Mouse (Mus musculus) stomach, embryonic 14.5 days (tissue): Measurements from ENCODE around the gene Erlec1. TPM values are rescaled to one million over a fixed set of nuclear protein-coding genes. Genes with fewer than 3 reads are reported as not detected.

Source experiments
- ATAC-seq: fragments of 200-750 bp; cut with Nextera tagmentation; 2 replicates; pipeline ENCODE4 v1.8.0; 2017; ENCODE audit warnings: low read depth, moderate TSS enrichment; ENCODE audit not compliant: insufficient number of reproducible peaks, insufficient read depth, low FRiP score
- H3K27ac ChIP-seq: fragments of 300-500 bp; sonication (generic); 2 replicates; pipeline ENCODE4 v1.5.1; 2014; ENCODE audit warnings: mild to moderate bottlenecking, low read length, moderate library complexity, mixed read lengths
- H3K27me3 ChIP-seq: fragments of 300-500 bp; sonication (generic); 2 replicates; pipeline ENCODE4 v1.6.1; 2014; ENCODE audit warnings: low read length, control low read depth, mixed read lengths; ENCODE audit not compliant: control insufficient read depth, insufficient read depth
- H3K36me3 ChIP-seq: fragments of 300-500 bp; sonication (generic); 2 replicates; pipeline ENCODE4 v1.6.1; 2014; ENCODE audit warnings: mild to moderate bottlenecking, control low read depth, low read length, moderate library complexity, mixed read lengths; ENCODE audit not compliant: control insufficient read depth, insufficient read depth
- H3K4me1 ChIP-seq: fragments of 300-500 bp; sonication (generic); 2 replicates; pipeline ENCODE4 v1.6.1; 2014; ENCODE audit warnings: low read length, control low read depth, mixed read lengths; ENCODE audit not compliant: control insufficient read depth, insufficient read depth
- H3K4me2 ChIP-seq: fragments of 300-500 bp; sonication (generic); replicated peaks from 2 replicates; pipeline ENCODE4 v1.6.1; 2014; ENCODE audit warnings: low read depth, low read length, control low read depth
- H3K4me3 ChIP-seq: fragments of 300-500 bp; sonication (generic); 2 replicates; pipeline ENCODE4 v1.5.1; 2014; ENCODE audit warnings: low read depth, low read length, control low read depth
- H3K9ac ChIP-seq: fragments of 300-500 bp; sonication (generic); replicated peaks from 2 replicates; pipeline ENCODE4 v1.6.1; 2014; ENCODE audit warnings: low read depth, mild to moderate bottlenecking, control low read depth, low read length, moderate library complexity, mixed read lengths
- H3K9me3 ChIP-seq: fragments of 300-500 bp; sonication (generic); 2 replicates; pipeline ENCODE4 v1.6.1; 2016; ENCODE audit warnings: low read depth, low read length, control low read depth; ENCODE audit not compliant: control insufficient read depth
- whole genome bisulfite sequencing: fragments of 180-500 bp; shearing (Covaris S2); extraction: QIAGEN DNeasy Blood & Tissue Kit; methylation state at CpG from one replicate; pipeline ENCODE4 v1.1.7; 2014; 5-methylcytosine and 5-hydroxymethylcytosine counted together
- polyA plus RNA-seq: library from polyadenylated mRNA; unstranded; fragments of >200 nt; fragmentation: Nextera tagmentation; extraction: Ambion mirVana; gene quantifications from 2 replicates; pipeline ENCODE4 v1.2.1, GENCODE M21; 2014

Erlec1 gene
- polyA plus RNA-seq: 17.0 and 18.4 TPM in 2 replicates

- peaks cover 10% of the 10 kb centered on the region; the same call in 1 of the 2 replicates for H3K9me3 ChIP-seq
- peak within 1 kb of the TSS; percentile 76 for H3K9ac ChIP-seq
- peak; percentile 98 for ATAC-seq
These were observed at the start of gene Erlec1 for GRCm38 (mm10) chr11:30954279-30954725. Gene Erlec1, minus strand, starts transcription at chr11:30954335.

GRCm38 (mm10) chr11:31001169-31001908 is 47.2 kb upstream of the Erlec1 start:
- H3K27me3 ChIP-seq: no peaks in the 10 kb centered on the region
- H3K9ac ChIP-seq: no peak overlapping the region
- WGBS: 80% methylated on average over 4 of the region's 4 CpGs
- peak; percentile 84; the same call in 1 of the 2 replicates for ATAC-seq
- H3K4me3 ChIP-seq: no peak overlapping the region
- H3K36me3 ChIP-seq: no peaks in the 10 kb centered on the region
- H3K27ac ChIP-seq: no peak overlapping the region
- H3K4me2 ChIP-seq: no peak overlapping the region
- no peaks in the 10 kb centered on the region for H3K4me1 ChIP-seq
- H3K9me3 ChIP-seq: no peaks in the 10 kb centered on the region

More at GRCm38 (mm10) chr11:30954279-30954725, at the start of gene Erlec1:
- Histone ChIP-seq H3K27me3 (no peaks in the 10 kb centered on the region), H3K4me1 (no peaks in the 10 kb centered on the region), H3K4me3 (peak within 1 kb of the TSS; percentile 74), H3K27ac (peak within 1 kb of the TSS; percentile 82), H3K36me3 (peaks cover 19% of the 10 kb centered on the region), H3K4me2 (peak within 1 kb of the TSS; percentile 79)
- 1% methylated on average over 40 of the region's 40 CpGs for WGBS

- WGBS: 82% methylated on average over 2 of the region's 2 CpGs
- no peaks in the 10 kb centered on the region for H3K27me3 ChIP-seq
- H3K36me3 ChIP-seq: no peaks in the 10 kb centered on the region
- H3K9me3 ChIP-seq: no peaks in the 10 kb centered on the region
- no peak overlapping the region for H3K4me3 ChIP-seq
- H3K27ac ChIP-seq: no peak overlapping the region
- H3K9ac ChIP-seq: no peak overlapping the region
- H3K4me2 ChIP-seq: no peak overlapping the region
- H3K4me1 ChIP-seq: no peaks in the 10 kb centered on the region
- ATAC-seq: no peak
These were observed 45.9 kb upstream of the Erlec1 start for GRCm38 (mm10) chr11:31000028-31000427.

DNA sequence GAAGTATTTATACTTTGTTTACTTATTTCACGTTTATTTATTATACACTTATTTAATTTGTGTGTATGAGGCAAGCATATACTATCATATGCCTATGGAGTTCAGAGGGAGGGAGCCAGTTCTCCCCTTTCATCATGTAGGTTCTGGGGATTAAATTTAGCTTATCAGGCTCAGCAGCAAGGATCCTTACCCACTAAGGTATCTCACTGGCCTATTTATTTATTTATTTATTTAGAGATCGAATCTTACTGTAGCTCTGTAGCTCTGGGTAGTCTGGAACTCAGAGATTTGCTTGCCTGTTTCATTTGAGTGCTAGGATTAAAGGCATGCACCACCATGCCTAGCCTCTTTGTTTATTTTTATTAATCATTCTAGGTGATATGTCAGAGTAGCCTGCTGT is 44.6 kb upstream of the Erlec1 start:
- H3K9ac ChIP-seq: no peak overlapping the region
- H3K27ac ChIP-seq: no peak overlapping the region
- no peak for ATAC-seq
- H3K9me3 ChIP-seq: no peaks in the 10 kb centered on the region
- H3K4me3 ChIP-seq: no peak overlapping the region
- no peaks in the 10 kb centered on the region for H3K36me3 ChIP-seq
- no peaks in the 10 kb centered on the region for H3K27me3 ChIP-seq
- H3K4me2 ChIP-seq: no peak overlapping the region
- 81% methylated on average over 2 of the region's 2 CpGs for WGBS
- H3K4me1 ChIP-seq: no peaks in the 10 kb centered on the region

DNA sequence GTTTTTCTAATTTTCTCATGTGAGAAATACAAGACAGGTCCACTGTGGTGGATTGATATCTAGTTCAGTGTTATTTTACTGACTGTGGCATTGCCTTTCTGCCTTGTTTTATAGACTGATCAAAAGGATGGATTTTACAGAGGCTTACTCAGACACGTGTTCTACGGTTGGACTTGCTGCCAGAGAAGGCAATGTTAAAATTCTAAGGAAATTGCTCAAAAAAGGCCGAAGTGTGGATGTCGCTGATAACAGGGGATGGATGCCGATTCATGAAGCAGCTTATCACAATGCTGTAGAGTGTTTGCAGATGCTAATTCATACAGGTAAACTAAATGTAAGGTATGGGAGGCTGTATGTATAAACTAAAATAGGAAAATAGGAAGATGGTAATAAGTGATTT is 44.1 kb upstream of the Erlec1 start:
- no peaks in the 10 kb centered on the region for H3K4me1 ChIP-seq
- no peak for ATAC-seq
- no peak overlapping the region for H3K4me3 ChIP-seq
- H3K36me3 ChIP-seq: no peaks in the 10 kb centered on the region
- no peak overlapping the region for H3K27ac ChIP-seq
- no peak overlapping the region for H3K9ac ChIP-seq
- no peaks in the 10 kb centered on the region for H3K27me3 ChIP-seq
- 90% methylated on average over 5 of the region's 5 CpGs for WGBS
- H3K4me2 ChIP-seq: no peak overlapping the region
- H3K9me3 ChIP-seq: no peaks in the 10 kb centered on the region

DNA sequence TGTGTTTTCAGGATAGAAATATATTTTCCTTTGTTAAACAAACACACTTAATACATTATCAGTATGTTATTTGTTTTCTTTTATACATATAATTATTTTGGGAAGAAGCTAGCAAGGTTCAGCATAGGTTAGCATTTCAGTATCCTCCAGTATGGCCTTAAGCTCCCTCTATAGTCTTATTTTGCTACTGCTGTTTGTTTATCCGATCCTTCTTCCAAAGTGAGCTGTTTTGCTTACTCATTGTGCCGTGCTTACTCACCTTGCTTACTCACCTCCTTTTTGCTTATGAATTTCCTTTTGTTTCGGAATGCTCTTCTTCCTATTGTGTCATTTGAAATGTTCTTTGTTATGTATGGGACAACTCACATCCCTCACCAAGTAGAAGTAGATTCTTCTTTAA is 42.5 kb upstream of the Erlec1 start:
- H3K9me3 ChIP-seq: no peaks in the 10 kb centered on the region
- no peak overlapping the region for H3K4me2 ChIP-seq
- no peaks in the 10 kb centered on the region for H3K36me3 ChIP-seq
- no peaks in the 10 kb centered on the region for H3K27me3 ChIP-seq
- no peak overlapping the region for H3K27ac ChIP-seq
- H3K9ac ChIP-seq: no peak overlapping the region
- WGBS: 81% methylated on average over 3 of the region's 3 CpGs
- ATAC-seq: no peak
- H3K4me3 ChIP-seq: no peak overlapping the region
- no peaks in the 10 kb centered on the region for H3K4me1 ChIP-seq

DNA sequence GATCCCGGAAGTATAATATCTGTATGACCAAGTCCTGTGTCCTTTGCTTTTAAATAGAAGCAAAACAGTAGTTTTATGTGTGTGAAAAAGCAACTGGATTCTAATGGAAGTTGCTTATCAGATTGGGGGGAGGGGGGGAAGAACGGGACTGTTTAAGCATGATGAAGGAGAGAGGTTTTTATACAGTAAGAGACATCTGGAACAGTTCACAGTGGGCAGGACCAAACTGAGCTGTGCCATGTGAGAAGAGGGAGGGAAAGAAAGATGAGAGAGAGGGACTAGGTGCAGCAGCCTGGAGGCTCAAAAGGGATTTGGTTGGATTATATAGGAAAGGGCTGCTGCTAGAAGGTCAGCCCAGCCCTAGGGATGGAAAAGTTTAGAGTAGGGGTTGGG is 32.5 kb upstream of the Erlec1 start:
- Histone ChIP-seq H3K4me1 (0 out of 2 replicates have a peak, but pooled peaks cover 3% of the 10 kb centered on the region), H3K27me3 (no peaks in the 10 kb centered on the region), H3K4me3 (peak overlapping the region; percentile 57), H3K36me3 (no peaks in the 10 kb centered on the region), H3K4me2 (peak overlapping the region; percentile 72), H3K27ac (peak overlapping the region; percentile 40; the same call in 1 of the 2 replicates), H3K9ac (peak overlapping the region; percentile 57; the same call in 1 of the 2 replicates), H3K9me3 (no peaks in the 10 kb centered on the region)
- ATAC-seq: peak; percentile 78
- WGBS: 0% methylated on average over 2 of the region's 2 CpGs

- ATAC-seq: peak; percentile 99
- Histone ChIP-seq H3K36me3 (no peaks in the 10 kb centered on the region), H3K27ac (peak within 1 kb of the TSS; percentile 40; the same call in 1 of the 2 replicates), H3K9ac (peak within 1 kb of the TSS; percentile 57; the same call in 1 of the 2 replicates), H3K9me3 (no peaks in the 10 kb centered on the region), H3K4me1 (0 out of 2 replicates have a peak, but pooled peaks cover 3% of the 10 kb centered on the region), H3K27me3 (no peaks in the 10 kb centered on the region), H3K4me3 (peak within 1 kb of the TSS; percentile 57), H3K4me2 (peak within 1 kb of the TSS; percentile 72)
- WGBS: under 1% methylated on average over 22 of the region's 22 CpGs
These were observed 31.9 kb upstream of the Erlec1 start, which contains the start of gene Chac2 for GRCm38 (mm10) chr11:30985877-30986624. Gene Chac2, minus strand, starts transcription at chr11:30986350.
